Mouse (Mus musculus) retina, postnatal 7 days (tissue): ENCODE data around the gene Defb41.
"Not testable (repeated sequence)": the region's sequence is repeated elsewhere in the genome, so short reads cannot be mapped to it uniquely, and the experiment has no call there.

Experiments used
- DNase-seq: peaks from one replicate; pipeline ENCODE4 v3.0.0-alpha.2; 2012; ENCODE audit warnings: low read depth, low spot score

Gene Defb41

DNA sequence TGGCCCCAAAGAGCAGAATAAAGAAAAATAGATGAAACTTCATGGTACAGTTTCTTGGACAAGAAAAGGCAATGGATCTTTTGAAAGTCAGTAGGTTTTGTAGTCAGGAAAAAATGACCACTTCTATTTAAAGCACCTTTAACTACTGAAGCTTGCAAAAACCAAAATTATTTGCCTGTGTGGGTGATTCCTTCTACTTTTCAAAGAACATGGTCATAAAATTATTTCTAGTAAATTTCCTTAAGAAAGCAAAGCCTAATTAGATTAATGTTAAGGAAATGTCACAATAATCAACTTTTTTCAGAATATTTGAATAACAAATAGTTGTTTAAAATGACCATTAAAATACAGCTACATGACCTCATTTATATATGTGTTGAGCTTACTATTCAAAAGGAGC lies at the start of gene Defb41:
Gene Defb41, minus strand, starts transcription at position 101 of the 400 bp plus-strand sequence.
- DNase-seq = no peak

DNA sequence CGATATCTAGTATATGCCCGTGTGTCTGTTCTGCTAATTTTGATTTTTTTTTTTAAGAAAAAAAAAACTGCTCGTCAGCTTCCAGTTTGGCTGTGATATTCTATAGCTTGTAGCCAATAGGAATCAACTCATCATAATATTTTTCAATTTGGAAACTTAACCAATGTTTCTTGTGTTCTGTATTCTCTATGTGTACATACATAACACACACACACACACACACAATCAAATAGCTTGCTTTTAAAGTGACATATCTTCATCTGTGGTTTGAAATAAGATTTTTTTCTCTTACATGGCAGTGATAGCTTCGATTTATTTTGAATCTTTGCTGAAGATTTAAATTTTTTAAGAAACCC lies 43.5 kb upstream of the Defb41 start:
- no peak for DNase-seq

DNA sequence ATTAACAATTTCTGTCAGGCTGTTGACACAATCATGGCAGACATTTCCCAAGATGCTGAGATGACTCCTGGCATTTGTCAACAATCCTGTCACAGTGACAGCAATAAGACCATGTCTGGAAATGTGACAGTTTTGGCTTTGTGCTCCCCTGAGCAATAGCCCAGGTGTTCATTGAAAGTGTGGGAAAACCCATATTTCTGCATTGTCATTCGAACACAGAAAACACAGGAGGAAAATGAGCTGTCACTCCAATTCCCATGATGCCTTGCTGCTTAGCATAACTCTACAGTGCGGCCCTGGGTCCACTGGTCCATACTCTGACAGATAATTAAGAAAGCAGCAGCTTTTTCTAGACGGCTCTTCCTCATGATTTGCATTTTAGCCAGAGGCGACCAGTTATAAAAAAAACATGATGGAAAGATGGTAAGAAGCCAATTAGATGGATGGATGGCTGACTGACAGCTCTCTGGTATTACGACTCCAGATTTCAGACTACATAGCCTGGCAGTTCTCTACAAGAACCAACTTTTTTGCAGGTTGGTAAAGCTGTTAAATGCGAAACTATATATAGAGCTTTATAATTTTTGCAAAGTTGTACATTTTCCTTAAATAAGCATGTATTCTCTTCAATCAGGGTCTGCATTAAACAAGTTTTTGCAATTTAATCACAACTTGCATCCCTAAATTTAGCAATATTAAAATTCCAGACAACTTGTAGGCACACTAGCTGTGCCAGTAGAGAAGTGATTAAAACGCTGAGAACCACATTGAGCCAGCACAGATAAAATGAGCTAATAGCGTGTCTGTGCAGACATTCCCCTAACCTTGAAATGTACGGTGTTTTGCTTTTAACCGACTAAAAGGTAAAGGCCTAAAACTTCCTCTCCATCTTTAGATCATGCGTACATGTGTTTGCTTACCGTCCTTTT lies 42.9 kb upstream of the Defb41 start:
- DNase-seq = no peak

GRCm38 (mm10) chr1:18292515-18292914 lies 27.6 kb upstream of the Defb41 start:
- no peak for DNase-seq

GRCm38 (mm10) chr1:18288860-18289259 lies 23.9 kb upstream of the Defb41 start:
- DNase-seq = no peak

DNA sequence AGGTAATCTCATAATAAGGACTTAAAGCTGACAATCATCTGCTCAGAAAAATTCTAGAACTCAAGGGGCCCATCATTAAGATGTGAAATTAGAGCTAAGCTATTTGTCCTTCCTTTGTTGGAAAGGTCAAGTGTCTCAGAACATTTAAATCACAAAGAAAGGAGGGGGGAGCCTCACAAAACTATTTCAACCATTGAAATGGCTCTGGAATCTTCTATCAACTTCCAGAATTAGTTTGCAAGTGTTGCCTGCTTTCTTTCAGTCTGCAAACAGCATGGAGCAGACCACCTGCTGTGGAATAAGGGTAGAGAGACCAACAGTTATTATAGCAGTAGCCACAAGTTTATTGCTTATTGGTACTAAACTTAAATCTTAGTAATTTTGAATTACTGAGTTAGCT lies 22.4 kb upstream of the Defb41 start:
- no peak for DNase-seq

DNA sequence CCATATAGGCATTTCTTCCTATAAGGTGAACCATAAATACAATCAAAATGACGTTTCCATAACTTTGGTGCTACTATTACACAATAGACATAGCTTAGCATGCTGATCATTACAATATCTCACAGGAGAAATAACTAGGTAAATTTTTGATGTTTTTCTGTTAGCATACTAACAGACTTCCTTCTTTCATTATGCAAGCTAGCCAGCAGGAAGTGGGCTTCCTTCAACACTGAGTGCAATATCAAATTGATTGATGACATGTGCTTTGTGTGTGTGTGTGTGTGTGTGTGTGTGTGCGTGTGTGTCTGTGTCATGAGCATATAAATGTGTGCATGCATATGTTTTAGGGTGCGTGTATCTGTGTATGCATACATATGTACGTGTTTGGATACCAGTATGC lies 6.2 kb upstream of the Defb41 start:
- DNase-seq = no peak

- no peak for DNase-seq
Measured at GRCm38 (mm10) chr1:18268845-18269244, 3.9 kb upstream of the Defb41 start.

DNA sequence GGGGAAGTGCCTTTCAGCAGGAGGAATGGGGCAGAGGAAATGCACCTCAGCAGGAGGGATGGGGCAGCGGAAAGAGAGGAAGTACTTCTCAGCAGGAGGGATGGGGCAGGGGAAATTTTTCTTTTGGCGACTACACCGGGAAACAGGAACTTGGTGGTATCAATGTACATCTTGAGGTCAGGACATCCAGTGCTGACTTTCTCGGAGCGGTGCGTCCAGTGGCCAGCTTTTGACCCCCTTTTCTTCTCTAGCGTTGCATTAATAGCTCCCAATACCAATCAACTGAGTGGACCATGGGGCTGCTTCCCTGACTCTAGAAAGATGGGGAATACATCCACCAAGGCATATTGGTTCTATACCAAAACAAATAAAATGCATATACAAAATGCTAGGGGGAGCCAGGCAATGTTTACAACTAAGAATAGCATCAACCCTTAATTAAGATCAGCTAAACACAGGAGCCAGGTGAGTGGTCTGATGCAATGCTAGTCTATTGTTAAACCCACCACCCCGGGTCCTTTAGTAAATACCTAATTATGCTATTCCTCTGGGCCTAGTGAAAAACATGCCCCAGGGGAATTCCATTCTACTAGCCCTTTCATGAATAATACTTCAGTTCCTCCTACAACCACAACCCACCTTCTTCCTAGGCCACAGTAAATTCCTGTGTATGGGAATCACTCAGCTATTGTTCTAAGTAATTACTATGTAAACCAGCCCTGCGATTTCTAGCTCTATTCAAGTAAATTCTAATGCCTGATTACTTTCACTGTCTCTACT lies 18.9 kb downstream of the Defb41 start:
- DNase-seq = not testable (repeated sequence)

DNA sequence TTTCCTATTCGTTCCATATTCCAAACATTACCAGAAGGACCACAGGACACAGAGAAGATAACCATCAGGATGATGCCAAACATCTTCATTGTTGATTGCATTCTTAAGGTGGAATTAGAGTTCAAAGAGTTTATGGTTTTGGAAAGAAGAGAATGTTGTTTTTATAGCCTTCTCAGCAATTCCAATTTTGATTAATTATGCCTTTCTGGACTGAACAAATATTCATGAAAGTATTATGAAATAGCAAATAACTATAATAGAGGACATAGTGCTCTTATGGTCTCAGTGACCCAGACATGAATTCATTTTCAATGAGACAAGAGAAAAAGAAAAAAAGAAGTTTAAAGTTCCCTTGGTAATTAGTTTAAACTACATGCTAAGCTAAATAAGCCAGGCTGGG lies 27.6 kb downstream of the Defb41 start, which contains the start of gene Defb18:
Gene Defb18, minus strand, starts transcription at position 101 of the 400 bp plus-strand sequence.
- DNase-seq = no peak

GRCm38 (mm10) chr1:18223385-18223945 lies 41.5 kb downstream of the Defb41 start:
- no peak for DNase-seq
